Mouse (Mus musculus) MEL (cell line): Measurements from ENCODE around the gene Frmd4a.

Experiments used
- CHD1 ChIP-seq: IDR thresholded peaks from 2 replicates; pipeline ENCODE4 v1.6.1; 2012; ENCODE audit warnings: low read depth, mild to moderate bottlenecking, inconsistent platforms, low read length, improper control_type of control experiment
- CTCF ChIP-seq, 3 experiments: IDR thresholded peaks in 2 of 3; conservative IDR thresholded peaks in 1 of 3; 2 replicates each; pipeline ENCODE4 v1.5.1; 2011 to 2012; ENCODE audit warnings: low read length in 3 of 3, low read depth in 2 of 3, mild to moderate bottlenecking in 2 of 3, improper control_type of control experiment in 1 of 3, inconsistent platforms in 1 of 3, mixed read lengths in 1 of 3, moderate library complexity in 1 of 3; ENCODE audit not compliant: control insufficient read depth in 1 of 3, insufficient read depth in 1 of 3, poor library complexity in 1 of 3, severe bottlenecking in 1 of 3
- E2F4 ChIP-seq: IDR thresholded peaks from 2 replicates; pipeline ENCODE4 v1.6.1; 2011; ENCODE audit warnings: low read depth, low read length, improper control_type of control experiment, borderline replicate concordance
- ELF1 ChIP-seq: IDR thresholded peaks from 2 replicates; pipeline ENCODE4 v1.6.1; 2014; ENCODE audit warnings: low read depth, mild to moderate bottlenecking, inconsistent platforms, low read length, improper control_type of control experiment, moderate library complexity
- EP300 ChIP-seq, 2 experiments: IDR thresholded peaks; 2 replicates each; pipeline ENCODE4 v1.6.1; 2011; ENCODE audit warnings: improper control_type of control experiment in 2 of 2, low read length in 2 of 2, low read depth in 1 of 2, mild to moderate bottlenecking in 1 of 2
- ETS1 ChIP-seq: IDR thresholded peaks from 2 replicates; pipeline ENCODE4 v1.6.1; 2012; ENCODE audit warnings: low read depth, mild to moderate bottlenecking, inconsistent platforms, low read length, improper control_type of control experiment, moderate library complexity
- HCFC1 ChIP-seq: IDR thresholded peaks from 2 replicates; pipeline ENCODE4 v1.6.1; 2012; ENCODE audit warnings: low read depth, mild to moderate bottlenecking, inconsistent platforms, low read length, improper control_type of control experiment, moderate library complexity
- MAFK ChIP-seq: IDR thresholded peaks from 2 replicates; pipeline ENCODE4 v1.6.1; 2011; ENCODE audit warnings: low read depth, mild to moderate bottlenecking, low read length, improper control_type of control experiment, borderline replicate concordance
- NELFE ChIP-seq: IDR thresholded peaks from 2 replicates; pipeline ENCODE4 v1.6.1; 2011; ENCODE audit warnings: low read depth, low read length, improper control_type of control experiment
- POLR2A ChIP-seq, 2 experiments: IDR thresholded peaks; 2 replicates each; pipeline ENCODE4 v1.6.1; 2011 to 2012; ENCODE audit warnings: low read length in 2 of 2, mild to moderate bottlenecking in 2 of 2, control low read depth in 1 of 2, improper control_type of control experiment in 1 of 2, low read depth in 1 of 2, moderate library complexity in 1 of 2; ENCODE audit not compliant: control insufficient read depth in 1 of 2, insufficient read depth in 1 of 2, poor library complexity in 1 of 2
- POLR2AphosphoS2 ChIP-seq: IDR thresholded peaks from 2 replicates; pipeline ENCODE4 v1.6.1; 2011; ENCODE audit warnings: low read length, improper control_type of control experiment
- TAL1 ChIP-seq: IDR thresholded peaks from 2 replicates; pipeline ENCODE4 v1.6.1; 2012; ENCODE audit warnings: mild to moderate bottlenecking, inconsistent platforms, low read length, moderate library complexity, mixed read lengths
- USF1 ChIP-seq: IDR thresholded peaks from 2 replicates; pipeline ENCODE4 v1.6.1; 2014; ENCODE audit warnings: low read depth, mild to moderate bottlenecking, inconsistent platforms, low read length, improper control_type of control experiment, moderate library complexity
- USF2 ChIP-seq, 2 experiments: IDR thresholded peaks; 2 replicates each; pipeline ENCODE4 v1.6.1; 2011 to 2012; ENCODE audit warnings: improper control_type of control experiment in 2 of 2, low read length in 2 of 2, borderline replicate concordance in 1 of 2, inconsistent platforms in 1 of 2, low read depth in 1 of 2, mild to moderate bottlenecking in 1 of 2; ENCODE audit not compliant: insufficient read depth in 1 of 2

- TF ChIP-seq POLR2AphosphoS2 (no peak), ELF1 (no peak), CTCF (IDR thresholded peaks at IDR 0.05 in 2 of 3, conservative IDR thresholded peaks at IDR 0.05 in 1 of 3; ENCODE audit: control insufficient read depth in 1 of 3, insufficient read depth in 1 of 3, low read depth in 2 of 3, low read length in 3 of 3, poor library complexity in 1 of 3, severe bottlenecking in 1 of 3) (no peak), USF2 (IDR thresholded peaks at IDR 0.05; ENCODE audit: borderline replicate concordance in 1 of 2, insufficient read depth in 1 of 2, low read depth in 1 of 2, low read length in 2 of 2) (no peak), HCFC1 (no peak), MAFK (no peak), CHD1 (no peak), USF1 (no peak), POLR2A (IDR thresholded peaks at IDR 0.05; ENCODE audit: control insufficient read depth in 1 of 2, insufficient read depth in 1 of 2, low read depth in 1 of 2, low read length in 2 of 2, poor library complexity in 1 of 2) (no peak), TAL1 (no peak), EP300 (IDR thresholded peaks at IDR 0.05; ENCODE audit: low read depth in 1 of 2, low read length in 2 of 2) (no peak), ETS1 (no peak), NELFE (no peak), E2F4 (no peak)
These were observed 560.8 kb downstream of the Frmd4a start for GRCm38 (mm10) chr2:4578291-4578690.
